Mouse (Mus musculus) forelimb bud, embryonic 11.5 days (tissue): ENCODE measurements around the gene Ap1g1.
"Not testable (repeated sequence)": the region's sequence is repeated elsewhere in the genome, so short reads cannot be mapped to it uniquely, and the experiment has no call there.

Source experiments
- DNase-seq: peaks from one replicate; pipeline ENCODE4 v3.0.0-alpha.2; 2012; ENCODE audit warnings: low read depth, low spot score

Ap1g1 gene

GRCm38 (mm10) chr8:109778280-109778977 lies at the start of gene Ap1g1:
Gene Ap1g1, plus strand, starts transcription at chr8:109778554.
- DNase-seq, result peak; percentile 98

GRCm38 (mm10) chr8:109731012-109731411 lies 47.3 kb upstream of the Ap1g1 start:
- DNase-seq, result no peak

GRCm38 (mm10) chr8:109734018-109734417 lies 44.3 kb upstream of the Ap1g1 start:
- DNase-seq, result no peak

GRCm38 (mm10) chr8:109736819-109737218 lies 41.5 kb upstream of the Ap1g1 start:
- DNase-seq, result no peak

- DNase-seq, result peak; percentile 92
Observed at GRCm38 (mm10) chr8:109737237-109738048, 40.9 kb upstream of the Ap1g1 start, which contains the start of gene Atxn1l. Gene Atxn1l, minus strand, starts transcription at chr8:109737739.

- DNase-seq, result no peak
Observed at GRCm38 (mm10) chr8:109738049-109738380, 40.3 kb upstream of the Ap1g1 start.

- no peak for DNase-seq
Observed at GRCm38 (mm10) chr8:109747468-109748199, 30.7 kb upstream of the Ap1g1 start.

GRCm38 (mm10) chr8:109750274-109750673 lies 28.1 kb upstream of the Ap1g1 start:
- DNase-seq, result no peak

- DNase-seq, result no peak
Observed at GRCm38 (mm10) chr8:109750699-109751098, 27.7 kb upstream of the Ap1g1 start.

GRCm38 (mm10) chr8:109751731-109752485 lies 26.4 kb upstream of the Ap1g1 start:
- no peak for DNase-seq

GRCm38 (mm10) chr8:109754696-109755095 lies 23.7 kb upstream of the Ap1g1 start:
- DNase-seq, result no peak

- not testable (repeated sequence) for DNase-seq
Observed at GRCm38 (mm10) chr8:109755554-109755953, 22.8 kb upstream of the Ap1g1 start.

- DNase-seq, result no peak
Observed at GRCm38 (mm10) chr8:109756849-109757248, 21.5 kb upstream of the Ap1g1 start.

- DNase-seq, result no peak
Observed at GRCm38 (mm10) chr8:109759426-109759825, 18.9 kb upstream of the Ap1g1 start.

GRCm38 (mm10) chr8:109760221-109760620 lies 18.1 kb upstream of the Ap1g1 start:
- DNase-seq, result no peak

- DNase-seq, result no peak
Observed at GRCm38 (mm10) chr8:109764031-109764430, 14.3 kb upstream of the Ap1g1 start.

GRCm38 (mm10) chr8:109766081-109766480 lies 12.3 kb upstream of the Ap1g1 start:
- no peak for DNase-seq

- no peak for DNase-seq
Observed at GRCm38 (mm10) chr8:109773154-109773553, 5.2 kb upstream of the Ap1g1 start.

- no peak for DNase-seq
Observed at GRCm38 (mm10) chr8:109777851-109778250, 503 bp upstream of the Ap1g1 start.

- peak; percentile 9 for DNase-seq
Observed at GRCm38 (mm10) chr8:109778993-109779421, 653 bp downstream of the Ap1g1 start.

GRCm38 (mm10) chr8:109779431-109780228 lies 1.3 kb downstream of the Ap1g1 start:
- no peak for DNase-seq
